Mouse (Mus musculus): ENCODE measurements at regions not wholly inside any gene's neighbourhood (a gene's known extent, or its start where the extent isn't known, plus 50 kb on each side); places are given as distances from the start of the nearest gene placed in this dataset.

DNA sequence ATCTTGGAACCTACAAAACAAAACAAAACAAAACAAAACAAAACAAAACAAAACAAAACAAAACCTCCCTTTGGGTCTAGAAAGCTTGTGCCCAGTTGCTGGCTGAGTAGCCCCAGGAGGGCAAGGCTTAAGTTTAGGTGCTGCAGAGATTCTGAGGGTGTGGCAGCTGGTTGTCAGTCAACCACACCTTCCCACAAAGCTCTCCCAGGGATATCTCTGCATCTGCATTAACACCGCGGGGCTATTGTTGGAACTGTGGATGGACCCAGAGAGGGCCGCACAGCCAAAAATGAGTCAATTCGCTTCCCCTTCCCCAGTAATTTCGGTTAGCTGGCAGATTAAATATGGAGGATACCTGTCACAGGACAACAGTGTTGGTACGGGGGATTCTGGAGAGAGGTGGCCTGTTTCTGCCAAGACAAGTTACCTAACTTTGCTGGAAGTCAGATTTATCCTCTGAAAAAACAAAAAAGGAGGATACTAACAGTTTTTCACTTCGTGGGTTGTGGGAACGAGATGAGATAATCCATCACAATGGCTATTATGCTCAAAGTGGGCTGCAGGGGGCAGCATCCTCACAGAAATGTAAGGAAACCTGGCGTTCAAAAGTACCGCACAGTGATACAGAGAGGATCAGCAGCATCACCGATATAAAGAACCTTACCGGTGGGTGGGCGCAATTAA is 96.7 kb downstream of the 1500009L16Rik start:
- peak; percentile 76 to 91 for DNase-seq

DNA sequence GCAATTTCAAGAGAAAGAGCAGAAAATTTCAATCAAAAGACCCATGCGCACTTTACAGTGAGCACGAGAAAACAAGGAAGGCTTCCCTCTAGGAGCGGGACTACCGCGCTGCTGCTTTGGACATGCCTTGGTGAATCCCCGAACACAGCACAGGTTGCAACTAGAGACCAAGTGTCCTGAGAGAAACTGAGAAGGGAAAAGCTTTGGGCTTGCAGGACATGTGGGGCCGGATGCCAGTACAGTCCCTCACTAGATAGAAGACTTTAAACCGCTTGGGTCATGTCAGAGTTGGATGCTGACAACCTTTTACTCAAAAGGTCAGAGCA is 97.2 kb downstream of the 1500009L16Rik start:
- no peak for DNase-seq

- no peak for DNase-seq
These were observed 98.4 kb downstream of the 1500009L16Rik start for GRCm38 (mm10) chr10:83821089-83821488.

- no peak for DNase-seq
These were observed 103.4 kb downstream of the 1500009L16Rik start for GRCm38 (mm10) chr10:83826105-83826504.

- DNase-seq, result no peak
These were observed 113.7 kb downstream of the 1500009L16Rik start for GRCm38 (mm10) chr10:83836351-83836750.

DNA sequence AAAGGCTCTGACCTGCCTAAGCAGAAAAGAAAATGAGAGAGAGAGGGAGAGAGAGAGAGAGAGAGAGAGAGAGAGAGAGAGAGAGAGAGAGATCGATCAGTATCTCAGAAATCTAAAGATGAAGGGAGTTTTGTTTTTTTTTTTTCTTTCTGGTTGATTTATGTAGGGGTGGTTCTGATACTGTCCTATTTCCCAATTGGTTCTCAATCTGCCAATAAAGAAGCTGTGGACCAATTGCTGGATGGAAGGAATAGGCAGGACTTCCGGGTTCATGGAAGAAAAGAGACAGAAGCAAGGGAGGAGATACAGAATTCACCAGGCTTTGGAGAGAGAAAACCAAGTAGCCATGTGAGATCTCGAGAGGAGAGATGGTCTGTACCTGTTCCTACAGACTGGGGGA is 117.6 kb downstream of the 1500009L16Rik start:
- no peak for DNase-seq

DNA sequence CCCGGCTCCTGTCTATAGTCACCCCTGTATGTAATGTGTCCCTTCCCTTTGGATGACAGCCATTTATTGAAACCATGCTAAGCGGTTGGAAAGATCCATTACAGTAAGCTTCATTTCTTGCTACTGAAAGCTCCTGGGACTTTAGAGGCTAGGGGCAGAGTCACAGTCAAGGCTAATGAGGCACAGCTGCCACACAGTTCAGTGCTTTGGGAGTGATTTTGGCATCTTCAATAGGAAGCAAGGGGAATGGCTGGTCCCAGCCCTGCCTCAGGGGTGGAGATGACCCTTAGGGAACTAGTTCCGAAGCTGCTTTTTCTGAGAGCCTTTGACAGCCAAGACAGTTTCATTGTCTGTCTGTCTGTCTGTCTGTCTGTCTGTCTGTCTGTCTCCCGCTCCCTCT is 128.2 kb downstream of the 1500009L16Rik start:
- DNase-seq, result no peak

GRCm38 (mm10) chr10:83852194-83852593 is 129.5 kb downstream of the 1500009L16Rik start:
- DNase-seq, result no peak

DNA sequence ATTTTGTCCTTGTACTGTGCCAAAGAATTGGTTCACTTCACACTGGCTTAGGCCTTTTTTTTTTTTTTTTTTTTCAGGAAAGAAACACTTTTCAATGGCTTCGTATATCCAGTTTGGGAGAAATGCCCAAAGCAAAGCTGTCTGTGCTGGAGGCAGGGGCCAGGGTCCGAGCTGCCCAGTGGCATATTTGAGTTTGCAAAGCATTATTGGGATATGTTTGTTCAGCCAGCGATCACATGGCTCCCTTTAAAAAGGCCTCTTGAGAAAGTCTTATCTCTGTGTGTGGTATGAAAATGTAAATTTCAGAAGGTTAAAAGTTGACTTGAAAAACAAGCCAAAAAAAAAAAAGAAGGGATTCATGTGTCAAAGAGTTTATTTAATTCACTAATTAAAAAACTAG is 130.1 kb downstream of the 1500009L16Rik start:
- no peak for DNase-seq

DNA sequence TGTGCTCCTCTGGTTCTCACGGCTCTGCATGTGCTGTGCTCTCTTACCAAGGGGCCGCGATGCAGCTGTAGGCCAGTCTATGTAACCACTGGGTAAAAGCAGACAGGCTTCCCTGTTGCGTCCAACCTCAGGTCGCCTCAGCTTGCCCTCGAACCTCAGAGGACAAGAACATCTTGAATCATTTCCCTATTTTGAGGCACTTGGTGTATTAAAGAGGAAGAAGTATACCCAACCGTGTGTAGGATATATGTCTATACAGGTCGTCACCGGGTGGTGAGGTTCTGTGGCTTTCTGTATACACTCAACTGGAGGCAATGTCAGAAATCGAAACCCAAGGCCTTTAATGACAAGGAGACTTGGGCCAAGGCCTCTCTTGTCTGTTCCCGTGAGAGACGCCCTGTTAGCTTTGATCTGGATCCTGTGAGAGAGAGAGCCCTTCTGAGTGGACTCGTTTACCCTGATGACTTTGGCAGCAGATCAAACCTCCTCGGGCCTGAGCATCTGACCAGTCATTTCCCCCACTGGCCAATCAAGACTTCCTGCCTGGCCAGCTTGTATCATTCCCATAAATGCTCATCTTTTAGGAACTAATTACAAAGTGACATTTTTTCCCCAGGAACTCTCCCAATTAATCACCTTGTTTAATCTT is 135.3 kb downstream of the 1500009L16Rik start:
- peak; percentile 50 to 54 for DNase-seq

DNA sequence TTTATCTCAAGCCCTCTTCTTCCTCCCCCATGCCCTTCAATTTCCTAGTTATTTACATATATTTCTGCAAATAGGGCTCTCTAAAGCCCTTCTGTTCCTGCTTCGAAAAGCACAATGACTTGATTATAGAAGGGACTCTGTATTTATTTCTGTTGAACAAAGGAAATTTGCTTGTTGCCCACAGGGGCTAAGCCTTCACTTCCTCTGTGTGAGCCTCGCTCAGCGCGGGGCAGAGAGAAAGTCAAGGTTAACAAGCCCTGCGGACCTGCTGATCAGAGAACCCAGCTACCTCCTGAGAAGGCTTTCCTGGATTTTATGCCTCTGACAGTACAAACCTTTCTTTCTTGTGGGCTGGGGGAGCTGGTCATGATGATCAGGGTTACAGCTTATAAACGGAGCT is 136.0 kb downstream of the 1500009L16Rik start:
- no peak for DNase-seq

DNA sequence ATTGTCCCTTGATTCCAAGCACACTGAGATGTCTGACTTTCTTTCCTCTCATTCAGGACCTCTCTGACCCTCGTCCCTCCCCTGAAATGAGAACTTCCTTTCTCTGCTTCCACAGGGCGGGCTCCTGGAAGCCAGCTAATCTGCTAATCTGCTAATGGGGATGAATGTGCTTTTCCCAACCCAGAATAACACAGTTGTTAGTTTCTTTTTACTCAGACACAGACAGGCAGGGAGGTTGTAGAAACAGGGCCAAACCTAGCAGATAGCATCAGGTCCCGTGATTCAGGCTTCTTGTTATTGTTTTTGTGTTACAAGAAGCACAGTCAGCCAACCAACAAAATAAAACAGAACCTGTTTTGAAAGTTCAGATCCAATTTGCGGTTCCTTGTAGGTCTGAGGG is 137.0 kb downstream of the 1500009L16Rik start:
- peak; percentile 22 to 52 for DNase-seq

GRCm38 (mm10) chr10:83861574-83862190 is 139.0 kb downstream of the 1500009L16Rik start:
- peak; percentile 9 to 37 for DNase-seq

DNA sequence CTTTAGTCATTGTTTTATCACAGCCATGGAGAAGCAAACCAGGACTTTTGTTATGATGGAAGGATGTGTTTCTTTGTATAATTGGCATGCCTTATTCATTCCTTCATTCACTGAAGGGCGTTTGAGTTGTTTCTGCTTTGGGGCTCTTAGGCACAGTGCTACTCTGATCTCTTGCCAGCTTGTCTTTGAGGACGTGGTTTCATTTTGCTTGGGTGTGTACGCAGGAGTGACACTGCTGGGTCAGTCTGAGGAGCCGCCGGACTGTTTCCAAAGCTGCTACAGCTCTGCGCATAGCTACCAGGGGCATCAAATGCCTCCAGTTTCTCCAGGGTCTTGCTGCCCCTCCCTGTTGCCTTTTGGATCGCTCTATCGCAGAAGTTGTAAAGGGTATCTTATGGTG is 141.9 kb downstream of the 1500009L16Rik start:
- DNase-seq, result no peak

- peak; percentile 20 to 62 for DNase-seq
These were observed 143.3 kb downstream of the 1500009L16Rik start for GRCm38 (mm10) chr10:83865929-83866328.

DNA sequence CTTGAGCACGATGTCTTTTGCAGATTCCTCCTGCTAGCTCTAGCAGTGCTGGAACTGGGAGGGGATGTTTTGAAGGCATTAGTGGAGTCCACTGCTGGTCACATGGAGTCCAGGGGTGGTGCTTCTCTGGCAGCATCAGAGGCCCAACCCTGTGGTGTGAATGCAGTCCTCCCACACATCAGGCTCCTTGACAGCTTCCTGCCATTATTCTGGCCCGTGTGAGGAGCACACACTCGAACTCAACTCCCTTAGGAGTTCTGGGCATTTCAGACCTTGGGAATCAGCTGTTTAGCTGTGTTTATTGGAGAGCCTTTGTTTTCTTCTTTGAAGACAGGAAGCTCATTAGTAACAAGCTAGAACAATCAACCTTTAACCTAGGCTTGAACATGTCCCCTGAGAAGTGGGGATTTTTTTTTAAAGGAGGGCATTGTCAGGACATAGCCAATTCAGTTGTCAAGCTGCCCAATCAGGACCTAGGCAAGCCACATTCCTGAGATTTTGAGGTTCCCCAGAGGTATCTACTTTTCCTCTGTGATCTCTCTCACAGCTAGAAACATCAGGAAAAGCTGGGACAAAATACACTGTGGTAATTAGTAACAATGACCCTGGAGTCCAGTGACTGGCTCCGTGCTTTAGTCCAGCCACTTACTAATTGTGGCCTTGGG is 149.2 kb downstream of the 1500009L16Rik start:
- peak; percentile 56 to 86 for DNase-seq

GRCm38 (mm10) chr10:83878745-83879144 is 156.1 kb downstream of the 1500009L16Rik start:
- DNase-seq, result no peak

DNA sequence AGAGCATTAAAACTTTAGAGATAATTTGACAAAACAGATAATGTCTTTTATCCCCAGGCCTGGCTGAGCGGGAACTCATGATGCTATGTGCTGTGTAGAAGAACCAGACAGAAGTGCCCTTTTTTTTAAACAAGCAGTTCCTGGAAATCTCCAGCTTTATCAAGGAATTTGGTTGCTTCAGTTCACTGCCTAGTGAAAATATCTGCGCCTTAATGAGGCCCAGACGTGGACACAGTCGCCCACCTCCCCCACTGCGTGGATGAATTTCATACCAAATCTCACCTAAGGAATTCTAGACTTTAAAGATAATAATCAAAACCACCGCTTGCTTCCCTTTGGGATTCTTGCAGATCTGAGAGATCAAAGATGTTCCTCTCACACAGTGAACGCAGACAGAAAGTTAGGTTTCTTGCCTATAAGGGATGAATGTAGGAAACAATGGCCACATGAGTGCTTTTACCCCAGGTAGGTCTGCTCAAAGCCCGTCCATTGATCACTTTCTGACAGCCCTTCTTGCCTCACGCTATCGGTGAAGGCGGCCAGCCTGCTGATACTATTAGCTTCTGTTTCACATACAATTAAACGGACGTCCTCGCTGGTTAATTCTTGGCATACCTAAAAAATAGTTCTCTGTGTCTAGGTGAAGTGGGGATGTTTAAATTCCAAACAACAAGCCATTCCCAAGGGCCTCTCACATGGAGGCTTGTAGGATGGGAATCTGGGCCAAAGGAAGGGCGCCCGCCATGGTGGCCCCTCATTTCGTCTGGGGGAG is 159.6 kb downstream of the 1500009L16Rik start:
- no peak for DNase-seq

GRCm38 (mm10) chr10:83882891-83883185 is 160.2 kb downstream of the 1500009L16Rik start:
- DNase-seq, result no peak

DNA sequence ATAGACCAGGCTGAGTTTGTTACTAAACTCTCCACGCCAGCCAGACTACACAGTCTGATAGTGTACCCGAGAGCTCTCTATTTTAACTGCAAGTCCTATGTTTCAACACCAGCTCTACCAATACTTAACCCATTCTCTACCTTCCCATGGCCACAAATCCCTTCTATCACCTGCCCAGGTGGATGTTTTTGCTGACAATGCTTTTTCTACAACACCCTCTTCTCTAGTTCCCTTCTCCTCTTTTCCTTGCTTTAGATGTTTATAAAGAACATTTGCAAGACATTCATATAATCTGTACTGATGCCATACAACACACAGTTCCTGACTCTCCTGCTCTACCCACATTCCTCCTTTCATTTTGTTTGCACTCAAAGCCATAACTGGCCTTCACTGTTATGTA is 161.9 kb downstream of the 1500009L16Rik start:
- DNase-seq, result no peak

- no peak for DNase-seq
These were observed 165.9 kb downstream of the 1500009L16Rik start for GRCm38 (mm10) chr10:83888587-83888986.

- DNase-seq, result no peak
These were observed 173.1 kb downstream of the 1500009L16Rik start for GRCm38 (mm10) chr10:83895741-83896150.

GRCm38 (mm10) chr10:83896160-83896559 is 173.5 kb downstream of the 1500009L16Rik start:
- no peak for DNase-seq

Measured in kidney, postnatal 25 days (tissue).